Mouse (Mus musculus): ENCODE results near the gene Ccnk. TPM values are rescaled to one million over a fixed set of nuclear protein-coding genes. Genes with fewer than 3 reads are reported as not detected.

Gene Ccnk
- total RNA-seq, 2 experiments from 2014 or later, result 8.3 to 53.3 TPM

GRCm38 (mm10) chr12:108181716-108182115 lies 2.3 kb downstream of the Ccnk start:
- no peak for ATAC-seq (ENCODE audit: poor library complexity, severe bottlenecking)

- no peak for ATAC-seq (ENCODE audit: poor library complexity, severe bottlenecking)
Measured at GRCm38 (mm10) chr12:108187541-108188091, 8.2 kb downstream of the Ccnk start.

DNA sequence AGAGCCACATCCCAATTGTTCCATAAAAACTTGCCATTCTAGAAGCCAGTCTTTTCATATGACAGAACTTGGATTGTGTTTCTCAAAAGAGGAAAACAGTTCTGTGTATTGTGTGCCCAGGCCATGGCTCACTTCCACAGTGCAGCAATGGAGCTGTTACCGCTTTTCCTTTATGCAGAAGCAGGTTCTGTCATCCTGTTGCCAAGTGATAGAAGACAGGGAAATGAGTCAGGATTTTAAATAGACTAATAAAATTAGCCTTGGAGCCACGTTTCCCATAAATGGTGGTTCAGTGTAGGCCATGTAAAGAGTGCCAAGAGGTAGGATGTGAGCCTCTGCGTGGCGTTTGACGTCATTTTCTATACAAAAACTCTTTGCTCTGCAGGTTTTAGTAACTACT lies 14.5 kb downstream of the Ccnk start:
- ATAC-seq (ENCODE audit: poor library complexity, severe bottlenecking), result no peak

GRCm38 (mm10) chr12:108195761-108196160 lies 16.4 kb downstream of the Ccnk start:
- ATAC-seq (ENCODE audit: poor library complexity, severe bottlenecking), result no peak

GRCm38 (mm10) chr12:108198447-108198846 lies 19.1 kb downstream of the Ccnk start:
- no peak for ATAC-seq (ENCODE audit: poor library complexity, severe bottlenecking)

DNA sequence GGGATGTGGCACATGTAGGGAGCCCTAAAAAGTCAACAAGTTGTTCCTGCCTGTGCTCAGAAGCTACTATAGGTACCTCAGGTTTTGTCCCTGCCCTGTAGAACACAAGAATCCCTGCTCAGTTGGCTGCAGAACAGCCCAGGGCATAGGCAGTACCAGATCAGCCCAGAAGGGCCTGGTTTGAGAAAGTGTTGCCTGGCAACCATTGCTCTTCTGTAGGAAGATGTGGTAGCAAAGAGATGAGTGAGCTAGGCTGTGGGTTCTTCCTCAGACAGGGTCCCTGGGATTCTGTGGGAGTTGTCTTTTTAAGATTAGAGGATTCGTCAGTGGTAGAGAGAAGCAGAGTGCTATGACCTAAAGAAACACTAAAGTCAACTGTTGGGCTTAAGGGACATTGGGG lies 20.7 kb downstream of the Ccnk start:
- ATAC-seq (ENCODE audit: poor library complexity, severe bottlenecking), result no peak

- no peak for ATAC-seq (ENCODE audit: poor library complexity, severe bottlenecking)
Measured at GRCm38 (mm10) chr12:108203895-108204294, 24.5 kb downstream of the Ccnk start.

DNA sequence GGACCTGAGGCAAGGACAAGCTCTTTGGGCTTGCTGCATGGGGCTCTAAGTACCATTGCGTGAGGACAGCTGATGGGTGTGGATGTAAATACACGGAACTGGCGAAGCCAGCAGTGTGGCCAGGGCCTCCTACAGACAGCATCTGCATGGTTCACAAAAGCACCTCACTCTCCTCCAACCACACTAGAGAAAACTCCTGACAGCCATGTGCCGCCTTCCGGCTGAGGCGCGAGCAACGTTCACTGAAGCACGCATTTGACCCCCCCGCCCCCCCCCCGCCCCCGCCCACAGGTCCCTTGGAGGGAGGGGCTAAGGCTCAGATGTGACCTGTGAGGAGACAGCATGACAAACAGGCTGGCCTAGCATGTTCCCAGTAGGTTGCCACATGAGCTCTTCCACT lies 25.6 kb downstream of the Ccnk start:
- no peak for ATAC-seq (ENCODE audit: poor library complexity, severe bottlenecking)

- peak; percentile 77 for ATAC-seq (ENCODE audit: poor library complexity, severe bottlenecking)
Measured at GRCm38 (mm10) chr12:108206641-108207040, 27.3 kb downstream of the Ccnk start.

- ATAC-seq (ENCODE audit: poor library complexity, severe bottlenecking), result no peak
Measured at GRCm38 (mm10) chr12:108208216-108208615, 28.8 kb downstream of the Ccnk start.

GRCm38 (mm10) chr12:108208726-108209438 lies 29.5 kb downstream of the Ccnk start:
- peak; percentile 64 for ATAC-seq (ENCODE audit: poor library complexity, severe bottlenecking)

DNA sequence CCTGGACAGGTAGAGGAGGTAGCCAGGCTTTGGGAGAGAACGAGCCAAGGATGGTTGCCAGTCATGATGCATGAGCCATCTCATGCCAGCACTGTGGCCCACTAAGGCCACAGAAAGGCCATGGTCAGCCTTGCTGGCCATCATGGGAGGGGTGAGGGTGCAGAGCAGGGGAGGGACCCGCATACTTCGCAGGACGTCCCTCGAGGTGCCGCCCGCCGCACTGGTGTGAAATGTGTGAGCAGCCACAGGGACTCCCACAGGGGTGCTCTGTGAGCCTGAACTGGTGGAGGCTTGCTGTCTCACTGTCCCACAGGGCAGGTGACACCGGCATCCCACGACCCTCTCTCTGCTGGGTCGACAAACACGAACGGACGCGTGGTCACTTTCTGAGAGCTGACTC lies 31.2 kb downstream of the Ccnk start:
- ATAC-seq (ENCODE audit: poor library complexity, severe bottlenecking), result no peak

DNA sequence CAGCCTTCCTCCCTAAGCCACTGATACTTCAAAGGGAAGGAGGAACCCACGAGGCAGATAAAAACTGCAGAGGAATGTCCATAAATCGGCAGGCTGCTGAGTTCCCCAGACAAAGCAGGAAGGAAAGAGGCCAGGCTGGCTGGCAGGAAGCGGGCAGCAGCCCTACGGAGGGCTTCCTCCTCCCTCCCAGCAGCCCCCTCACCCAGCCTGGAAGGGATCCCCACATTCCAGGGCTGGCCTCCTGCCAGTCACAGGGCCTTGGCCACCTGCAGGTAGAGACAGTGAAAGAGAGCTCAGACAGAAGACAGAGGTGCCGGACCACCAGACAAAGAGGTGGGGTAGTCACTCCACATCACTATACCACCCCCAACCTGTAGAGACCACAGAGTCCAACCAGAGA lies 32.7 kb downstream of the Ccnk start:
- ATAC-seq (ENCODE audit: poor library complexity, severe bottlenecking), result no peak

DNA sequence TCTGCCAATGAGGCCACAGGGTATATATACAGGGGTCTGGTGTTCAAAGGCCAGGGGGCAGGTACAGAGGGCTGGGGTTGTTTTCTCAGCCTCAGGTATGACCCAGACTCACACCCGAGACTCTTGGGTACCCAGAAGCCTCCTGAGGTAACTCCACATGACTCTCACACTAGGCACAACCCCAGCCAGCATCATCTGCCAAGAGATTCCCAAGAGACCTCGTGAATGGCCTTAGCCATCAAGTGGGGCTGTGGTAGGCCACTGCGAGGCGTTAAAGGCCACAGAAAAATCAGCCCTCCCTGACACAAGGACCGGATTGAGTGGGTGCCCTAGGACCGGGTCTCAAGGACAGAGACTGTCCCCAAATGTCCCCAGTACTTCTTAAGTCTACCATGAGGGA lies 33.1 kb downstream of the Ccnk start:
- ATAC-seq (ENCODE audit: poor library complexity, severe bottlenecking), result no peak

DNA sequence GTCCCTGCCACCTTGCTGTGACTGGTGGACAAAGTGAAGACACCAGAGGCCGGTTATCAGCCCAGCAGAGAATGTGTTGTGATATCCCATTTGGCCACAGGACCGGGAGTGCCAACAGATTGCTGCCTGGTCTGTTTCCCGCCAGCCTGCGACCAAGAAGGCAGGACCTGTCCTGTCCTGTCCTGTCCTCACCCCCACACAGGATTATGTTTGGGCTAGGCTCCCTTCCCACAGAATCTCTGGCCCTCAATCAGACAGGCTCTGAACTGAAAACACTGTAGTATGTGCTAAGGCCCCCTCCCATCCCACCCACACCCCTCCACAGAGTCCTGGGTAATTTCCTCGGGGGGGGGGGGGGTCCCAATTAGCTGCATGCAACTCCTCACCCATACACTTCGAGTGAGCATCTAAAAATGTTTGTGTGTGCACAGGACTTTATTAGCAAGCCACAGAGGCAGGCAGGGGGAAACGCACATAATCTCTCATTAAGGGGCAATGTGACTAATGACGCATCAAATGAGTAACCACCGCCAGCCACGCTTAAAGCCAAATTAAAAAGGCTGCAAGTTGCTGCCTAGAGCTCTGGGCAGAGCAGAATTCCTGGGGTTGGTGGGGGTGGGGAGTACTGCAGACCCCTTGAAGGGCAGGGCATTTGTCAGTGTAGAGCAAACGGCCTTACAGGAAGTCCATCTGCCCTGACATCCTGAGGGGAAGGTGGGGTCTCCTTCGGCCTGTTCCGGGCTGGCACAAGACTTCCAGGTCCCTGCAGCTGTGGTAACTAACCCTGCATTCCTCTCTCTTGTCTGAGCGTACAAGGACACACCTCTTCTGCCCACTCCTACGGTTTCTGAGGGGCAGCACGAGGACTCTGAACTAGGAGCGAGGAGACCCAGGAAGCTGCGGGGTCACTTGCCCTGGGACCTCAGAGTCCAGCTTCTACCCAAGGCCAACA lies 34.0 kb downstream of the Ccnk start:
- no peak for ATAC-seq (ENCODE audit: poor library complexity, severe bottlenecking)

DNA sequence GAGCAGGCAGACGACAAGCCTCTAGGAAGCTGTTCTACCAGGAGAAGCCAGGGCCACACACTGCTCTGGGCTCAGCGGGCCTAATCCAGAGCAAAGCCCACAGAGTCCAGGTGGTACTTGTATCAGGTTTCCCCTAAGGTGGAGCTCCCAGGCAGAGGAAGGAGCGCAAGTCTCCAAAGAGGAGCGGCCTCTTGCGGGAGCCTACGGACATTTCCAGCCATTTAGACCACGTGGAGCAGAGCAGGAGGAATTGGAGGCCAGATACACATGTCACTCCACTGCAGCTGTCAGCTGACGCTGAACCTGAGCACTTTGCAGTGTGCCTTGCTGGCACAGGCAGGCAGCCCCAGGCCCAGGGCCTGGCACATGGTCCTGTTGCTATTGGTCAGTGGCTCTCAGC lies 35.7 kb downstream of the Ccnk start:
- ATAC-seq (ENCODE audit: poor library complexity, severe bottlenecking), result no peak

GRCm38 (mm10) chr12:108216611-108217370 lies 37.4 kb downstream of the Ccnk start:
- no peak for ATAC-seq (ENCODE audit: poor library complexity, severe bottlenecking)

DNA sequence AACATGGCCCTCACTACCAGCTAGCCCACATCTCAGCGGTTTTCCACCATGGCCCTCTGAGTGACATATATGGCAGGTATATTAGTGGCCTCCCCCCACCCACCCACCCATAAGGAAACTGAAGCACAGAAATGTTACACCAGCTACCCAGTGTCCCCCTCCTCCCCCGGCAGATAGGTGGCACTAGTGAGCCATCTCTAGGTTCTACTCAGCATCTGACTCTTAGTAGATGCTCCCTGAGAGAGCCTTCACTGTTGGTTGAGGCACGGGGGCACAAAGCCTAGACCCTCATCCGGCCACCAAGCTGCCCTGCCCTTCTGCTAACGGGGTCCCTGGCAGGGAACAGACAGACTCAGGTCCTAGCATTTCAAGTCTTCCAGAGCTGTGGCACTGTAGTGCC lies 38.2 kb downstream of the Ccnk start:
- 0 out of 2 replicates have a peak, but pooled peaks have one; percentile 30 for ATAC-seq (ENCODE audit: poor library complexity, severe bottlenecking)

GRCm38 (mm10) chr12:108219163-108219562 lies 39.8 kb downstream of the Ccnk start:
- ATAC-seq (ENCODE audit: poor library complexity, severe bottlenecking), result no peak

GRCm38 (mm10) chr12:108219825-108220616 lies 40.6 kb downstream of the Ccnk start:
- no peak for ATAC-seq (ENCODE audit: poor library complexity, severe bottlenecking)

Measured in megakaryocyte, adult 5-6 weeks (primary cell).